Mouse (Mus musculus) 3T3-L1 (cell line): Measurements from ENCODE around the gene Mfsd2b.
"Not testable (repeated sequence)": the region's sequence is repeated elsewhere in the genome, so short reads cannot be mapped to it uniquely, and the experiment has no call there.

Experiments used
- DNase-seq: peaks from one replicate; pipeline ENCODE4 v3.0.0-alpha.2; 2015; ENCODE audit warnings: low read depth, low spot score

The Mfsd2b gene

GRCm38 (mm10) chr12:4874161-4874927 lies at the start of gene Mfsd2b:
Mfsd2b (minus strand) TSS chr12:4874359.
- DNase-seq = peak; percentile 51

GRCm38 (mm10) chr12:4917805-4918591 lies 43.8 kb upstream of the Mfsd2b start:
- DNase-seq = peak; percentile 72

GRCm38 (mm10) chr12:4916994-4917804 lies 43.0 kb upstream of the Mfsd2b start, which contains the start of gene Atad2b:
Atad2b (plus strand) TSS chr12:4917353.
- peak; percentile 92 for DNase-seq

GRCm38 (mm10) chr12:4914944-4915343 lies 40.8 kb upstream of the Mfsd2b start:
- no peak for DNase-seq

- DNase-seq = no peak
These were observed 40.3 kb upstream of the Mfsd2b start for GRCm38 (mm10) chr12:4914441-4914840.

DNA sequence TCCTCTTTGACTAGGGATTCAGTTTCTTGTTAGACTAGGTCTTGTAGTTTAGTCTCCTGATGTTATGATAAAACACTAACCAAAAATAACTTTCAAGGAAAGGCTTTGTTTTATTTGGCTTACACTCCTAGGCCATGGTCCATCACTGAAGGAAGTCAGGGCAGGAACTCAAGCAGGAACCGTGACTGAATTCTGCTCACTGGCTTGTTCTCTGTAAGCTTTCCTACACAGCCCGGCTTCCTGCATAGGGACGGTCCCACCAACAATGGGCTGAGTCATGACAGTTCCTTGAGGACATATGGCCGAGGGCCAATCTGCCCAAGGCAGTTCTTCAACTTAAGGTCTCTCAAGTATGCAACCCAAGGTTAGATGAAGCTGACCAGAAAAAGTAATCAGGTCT lies 37.6 kb upstream of the Mfsd2b start:
- DNase-seq = peak; percentile 72

DNA sequence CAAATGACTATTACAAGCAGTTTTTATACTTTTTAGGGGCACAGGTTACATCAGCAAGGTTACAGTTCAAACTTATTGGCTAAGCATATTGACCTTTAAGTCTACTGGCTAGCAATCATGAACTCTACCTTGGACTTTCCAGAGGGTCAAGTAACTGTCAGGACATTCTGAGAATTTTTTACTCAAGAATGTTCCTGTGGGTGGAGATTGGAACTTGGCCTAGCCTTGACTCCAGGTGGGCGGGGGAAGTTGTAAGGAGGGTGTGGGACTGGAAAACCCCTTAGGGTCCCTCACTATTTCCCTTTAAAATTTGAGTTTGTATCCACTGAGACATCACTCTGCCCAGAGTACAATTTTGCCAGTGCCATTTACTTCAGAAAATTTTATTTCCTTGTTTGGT lies 36.3 kb upstream of the Mfsd2b start:
- DNase-seq = peak; percentile 37

- no peak for DNase-seq
These were observed 34.2 kb upstream of the Mfsd2b start for GRCm38 (mm10) chr12:4908391-4908790.

DNA sequence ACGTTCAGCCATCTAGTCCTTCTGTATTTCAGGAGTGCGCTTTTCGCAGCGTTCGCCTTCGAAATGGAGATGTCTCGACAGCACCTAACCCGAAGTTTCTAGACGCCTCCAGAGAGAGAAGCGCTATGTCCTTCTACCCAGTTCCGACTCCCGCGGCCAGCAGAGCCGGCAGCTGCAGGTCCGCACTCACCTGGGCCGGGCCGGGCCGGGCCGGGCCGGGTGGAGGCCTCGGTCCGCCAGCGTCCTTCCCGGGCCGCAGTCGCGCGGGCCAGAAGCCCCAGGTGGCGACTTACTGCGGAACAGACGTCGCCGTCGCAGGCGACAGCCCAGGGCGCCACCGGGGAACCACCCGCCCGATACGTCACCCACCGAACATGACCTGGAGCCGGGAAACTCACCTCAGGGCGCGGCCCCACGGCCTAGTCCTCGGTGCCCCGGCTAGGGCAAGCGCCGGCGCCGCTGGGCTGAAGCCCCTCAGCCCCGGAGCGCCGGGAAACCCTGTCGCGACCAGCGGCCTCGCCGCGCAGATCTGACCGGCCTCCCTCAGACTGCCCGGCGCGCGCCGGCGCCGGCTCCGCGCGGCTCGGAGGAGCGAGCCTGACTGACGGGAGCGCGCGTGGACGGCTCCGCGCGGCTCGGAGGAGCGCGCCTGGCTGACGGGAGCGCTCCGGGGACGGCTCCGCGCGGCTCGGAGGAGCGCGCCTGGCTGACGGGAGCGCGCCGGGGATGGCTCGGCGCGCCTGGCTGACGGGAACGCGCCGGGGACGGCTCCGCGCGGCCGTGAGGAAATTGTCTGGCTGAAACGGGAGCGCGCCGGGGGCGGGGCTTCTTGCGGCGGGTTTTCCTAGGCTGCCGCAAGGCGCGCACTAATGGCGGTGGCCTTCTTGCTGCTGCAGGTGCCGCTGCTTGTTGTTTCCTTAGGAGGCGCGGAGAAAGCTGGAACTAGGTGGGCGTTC lies 33.1 kb upstream of the Mfsd2b start, which contains the start of gene Ubxn2a:
Gene Ubxn2a, minus strand, starts transcription at position 755 of the 956 bp plus-strand sequence.
- DNase-seq = peak; percentile 83

GRCm38 (mm10) chr12:4906476-4906875 lies 32.3 kb upstream of the Mfsd2b start:
- DNase-seq = peak; percentile 14

DNA sequence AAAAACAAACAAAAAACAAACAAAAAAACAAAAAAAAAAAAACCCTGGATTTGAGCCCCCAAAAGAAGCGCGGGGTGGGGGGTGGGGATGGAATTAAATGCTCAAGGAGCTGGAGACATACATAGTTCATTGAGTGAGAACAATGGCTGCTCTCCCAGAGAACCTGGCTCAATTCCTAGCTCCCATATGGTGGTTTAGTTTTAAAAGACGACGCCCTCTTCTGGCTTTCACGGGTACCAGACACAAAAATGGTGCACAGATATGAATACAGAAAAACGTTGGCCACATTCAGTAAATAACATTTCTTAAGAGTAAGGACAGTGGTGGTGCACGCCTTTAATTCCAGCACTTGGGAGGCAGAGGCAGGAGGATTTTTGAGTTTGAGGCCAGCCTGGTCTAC lies 31.8 kb upstream of the Mfsd2b start:
- peak; percentile 61 for DNase-seq

DNA sequence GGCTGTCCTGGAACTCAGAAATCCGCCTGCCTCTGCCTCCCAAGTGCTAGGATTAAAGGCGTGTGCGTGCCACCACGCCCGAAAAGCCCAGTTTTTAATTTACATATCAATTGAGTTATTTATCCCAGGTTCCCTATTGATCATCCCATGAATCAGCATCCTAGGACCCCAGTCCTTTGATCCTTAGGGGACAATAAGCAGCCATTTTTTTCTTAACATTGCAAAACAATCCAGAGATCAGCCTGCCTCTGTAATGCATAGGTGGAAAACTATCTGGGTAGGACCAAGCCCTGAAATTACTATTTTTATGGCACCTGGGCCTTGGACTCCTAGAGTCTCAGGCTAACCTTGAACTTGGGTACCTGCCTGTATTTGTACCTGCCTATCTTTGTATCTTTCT lies 23.9 kb upstream of the Mfsd2b start:
- DNase-seq = no peak

DNA sequence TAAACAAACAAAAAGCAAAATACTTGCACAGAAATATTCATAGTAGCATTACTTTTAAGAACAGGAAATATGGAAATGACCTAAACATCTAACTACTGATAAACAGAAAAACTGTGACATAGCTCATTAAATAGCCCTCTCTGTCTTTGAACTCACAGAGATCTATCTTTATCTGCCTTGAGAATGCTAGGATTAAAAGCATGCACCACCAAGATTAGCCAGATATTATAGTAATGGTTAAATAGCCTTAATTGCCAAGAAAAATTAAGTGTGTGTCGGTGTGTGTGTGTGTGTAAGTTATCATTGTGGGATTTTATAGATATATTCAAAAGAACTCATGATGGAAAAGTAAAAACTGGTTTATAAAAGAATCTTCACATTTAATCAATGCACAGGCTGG lies 15.7 kb upstream of the Mfsd2b start:
- no peak for DNase-seq

DNA sequence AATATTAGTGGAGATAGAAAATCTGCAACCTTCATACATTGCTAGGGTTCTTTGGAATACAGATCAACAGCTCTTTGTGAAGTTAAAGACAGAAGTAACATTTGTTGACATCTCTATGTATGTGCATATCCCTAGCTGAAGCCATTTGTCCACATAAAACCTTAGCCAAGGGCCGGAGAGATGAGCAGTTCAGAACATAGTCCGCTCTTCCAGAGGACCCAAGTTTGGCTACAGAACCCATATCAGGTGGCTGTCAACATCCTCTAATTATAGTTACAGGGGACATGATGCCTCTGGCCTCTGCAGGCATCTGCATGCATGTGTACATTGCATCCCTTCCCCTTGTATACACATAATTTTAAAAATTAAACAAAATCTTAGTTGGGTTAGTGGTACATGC lies 15.1 kb upstream of the Mfsd2b start:
- DNase-seq = no peak

- no peak for DNase-seq
These were observed 14.6 kb upstream of the Mfsd2b start for GRCm38 (mm10) chr12:4888739-4889138.

GRCm38 (mm10) chr12:4886581-4886980 lies 12.4 kb upstream of the Mfsd2b start:
- DNase-seq = not testable (repeated sequence)

GRCm38 (mm10) chr12:4885062-4885461 lies 10.9 kb upstream of the Mfsd2b start:
- DNase-seq = no peak

GRCm38 (mm10) chr12:4882086-4882485 lies 7.9 kb upstream of the Mfsd2b start:
- no peak for DNase-seq

DNA sequence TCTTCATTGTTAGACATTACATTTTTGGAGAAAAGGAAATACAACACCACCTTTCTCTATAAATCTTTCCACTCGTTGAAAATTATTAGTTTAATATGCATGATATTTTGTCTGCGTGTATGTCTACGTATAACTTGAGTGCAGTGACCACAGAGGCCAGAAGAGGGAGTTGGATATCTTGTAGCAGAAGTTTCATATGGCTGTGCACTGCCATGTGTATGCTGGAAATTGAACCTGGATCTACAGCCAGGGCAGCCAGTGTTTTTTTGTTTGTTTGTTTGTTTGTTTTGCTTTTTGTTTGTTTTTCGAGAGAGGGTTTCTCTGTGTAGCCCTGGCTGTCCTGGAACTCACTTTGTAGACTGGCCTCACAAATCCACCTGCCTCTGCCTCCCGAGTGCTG lies 4.9 kb upstream of the Mfsd2b start:
- peak; percentile 31 for DNase-seq

DNA sequence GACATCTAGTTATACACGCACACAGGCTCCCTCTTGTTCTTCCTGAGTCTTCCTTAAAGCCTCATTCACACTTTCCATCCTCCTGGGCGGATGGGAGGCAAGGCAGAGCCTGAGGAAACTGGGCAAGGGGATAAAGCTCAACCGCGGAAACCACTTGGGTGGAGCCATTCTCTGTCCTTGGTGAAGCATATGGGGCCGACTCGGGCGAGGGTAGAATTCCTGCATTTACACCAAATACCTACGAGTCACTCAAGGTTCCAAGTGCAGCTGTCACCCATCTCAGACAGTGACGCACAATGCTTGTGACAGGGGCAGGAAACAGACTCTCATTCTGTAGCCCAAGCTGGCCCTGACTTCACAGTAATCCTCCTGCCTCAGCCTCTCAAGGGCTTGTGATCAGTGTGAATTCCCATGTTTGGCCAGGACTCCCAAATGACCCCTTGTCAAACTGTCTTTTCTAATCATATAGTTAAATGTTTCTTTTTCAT lies 4.2 kb upstream of the Mfsd2b start:
- DNase-seq = no peak

DNA sequence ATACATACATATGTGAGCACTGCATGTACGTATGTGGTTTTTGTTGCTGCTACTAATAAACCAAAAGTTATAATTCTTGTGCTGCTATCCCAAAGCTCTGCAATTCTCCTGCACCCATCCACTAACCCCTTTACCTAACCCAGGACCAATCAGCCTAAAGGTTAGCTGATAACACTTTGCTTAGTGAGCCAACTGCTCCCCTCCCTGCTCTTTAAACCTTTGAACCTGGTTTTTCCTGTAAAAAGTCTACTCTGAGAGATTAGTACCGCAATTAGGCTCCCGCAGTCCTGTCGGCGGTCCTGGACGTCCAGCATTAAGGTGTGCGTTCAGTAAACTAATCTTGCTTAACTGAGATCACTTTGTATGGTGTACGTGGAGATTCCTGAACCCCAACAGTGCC lies 1.5 kb upstream of the Mfsd2b start:
- no peak for DNase-seq
